Mouse (Mus musculus): ENCODE results near the gene Tprg. TPM values are rescaled to one million over a fixed set of nuclear protein-coding genes. Genes with fewer than 3 reads are reported as not detected.

Gene Tprg
- polyA plus RNA-seq, 1 experiment from 2014 or later = not detected

DNA sequence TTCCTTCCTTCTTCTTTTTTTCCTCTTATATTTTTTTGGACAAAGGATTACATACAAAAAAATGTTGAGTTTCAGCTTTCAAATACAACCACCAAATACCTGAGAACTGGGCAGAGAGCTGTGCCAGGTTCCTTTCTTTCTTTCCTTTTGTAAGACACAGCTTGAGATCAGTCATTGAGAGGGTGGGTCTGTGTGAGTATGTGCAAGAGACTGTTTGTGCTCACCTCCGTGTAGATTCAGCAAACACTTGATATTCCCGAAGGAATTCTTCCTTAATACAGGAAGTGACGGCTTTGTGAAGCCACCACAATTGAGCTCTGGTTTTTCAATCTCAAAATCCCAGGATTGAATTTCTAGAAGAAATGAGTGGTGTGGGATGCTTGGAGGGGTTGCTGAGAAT is 124.7 kb downstream of the Tprg start:
- no peak for ATAC-seq (replicated peaks; ENCODE audit: low FRiP score)
- Histone ChIP-seq H3K4me3 (replicated peaks) (no peak overlapping the region), H3K9me3 (replicated peaks) (no peaks in the 10 kb centered on the region), H3K27ac (no peak overlapping the region), H3K27me3 (no peaks in the 10 kb centered on the region), H3K9ac (no peak overlapping the region), H3K36me3 (no peaks in the 10 kb centered on the region), H3K4me1 (peaks cover 16% of the 10 kb centered on the region), H3K4me2 (no peak overlapping the region)
- WGBS = 73% methylated on average over 3 of the region's 3 CpGs

DNA sequence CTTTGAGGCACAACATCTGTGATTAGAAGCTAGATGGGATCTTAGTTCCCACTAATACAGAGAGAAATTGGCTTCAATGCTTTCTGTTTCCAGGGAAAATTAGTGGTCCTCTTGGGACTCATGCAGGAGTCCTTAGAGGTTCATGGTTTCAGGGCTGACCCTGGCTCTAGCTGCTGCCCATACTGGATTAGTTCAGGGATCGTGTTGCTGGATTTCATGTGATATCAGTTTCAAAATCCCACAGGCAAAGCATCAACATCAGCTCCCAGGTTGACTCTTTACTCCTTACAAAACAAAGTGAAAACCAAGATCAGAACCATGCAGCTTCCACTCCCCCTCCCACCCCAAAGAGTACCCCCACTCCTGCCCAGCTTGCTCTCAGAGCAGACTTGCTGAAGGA is 127.3 kb downstream of the Tprg start:
- Histone ChIP-seq H3K9me3 (replicated peaks) (no peaks in the 10 kb centered on the region), H3K9ac (no peak overlapping the region), H3K27ac (0 out of 2 replicates have a peak overlapping the region, but pooled peaks have one; percentile 22), H3K4me3 (replicated peaks) (no peak overlapping the region), H3K27me3 (no peaks in the 10 kb centered on the region), H3K4me2 (no peak overlapping the region), H3K36me3 (no peaks in the 10 kb centered on the region), H3K4me1 (peaks cover 15% of the 10 kb centered on the region)
- WGBS = 19% methylated on average over 1 of the region's 1 CpGs
- peak; percentile 43; the same call in 1 of the 2 replicates for ATAC-seq (replicated peaks; ENCODE audit: low FRiP score)

DNA sequence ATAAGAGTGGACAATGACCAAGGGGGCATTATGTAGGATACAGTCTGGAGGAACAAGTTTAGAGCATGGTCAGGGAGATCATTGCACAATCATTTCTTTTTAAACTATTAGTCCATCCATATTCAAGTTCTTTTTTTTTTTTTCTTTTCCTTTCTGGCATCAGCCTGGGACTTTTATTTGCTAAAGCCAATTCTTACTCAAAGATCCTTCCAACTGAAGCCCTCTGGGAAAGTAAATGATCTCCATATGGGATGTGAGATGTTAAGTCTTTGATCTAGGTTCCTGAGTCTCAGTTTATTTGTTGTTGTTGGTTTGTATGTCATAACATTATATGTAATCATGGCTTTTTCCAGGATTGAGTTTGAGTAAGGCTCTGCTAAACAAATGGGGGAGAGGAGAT is 128.6 kb downstream of the Tprg start:
- Histone ChIP-seq H3K36me3 (no peaks in the 10 kb centered on the region), H3K4me3 (replicated peaks) (no peak overlapping the region), H3K27ac (no peak overlapping the region), H3K4me1 (peaks cover 15% of the 10 kb centered on the region), H3K9ac (no peak overlapping the region), H3K4me2 (no peak overlapping the region), H3K27me3 (no peaks in the 10 kb centered on the region), H3K9me3 (replicated peaks) (no peaks in the 10 kb centered on the region)
- ATAC-seq (replicated peaks; ENCODE audit: low FRiP score) = no peak

DNA sequence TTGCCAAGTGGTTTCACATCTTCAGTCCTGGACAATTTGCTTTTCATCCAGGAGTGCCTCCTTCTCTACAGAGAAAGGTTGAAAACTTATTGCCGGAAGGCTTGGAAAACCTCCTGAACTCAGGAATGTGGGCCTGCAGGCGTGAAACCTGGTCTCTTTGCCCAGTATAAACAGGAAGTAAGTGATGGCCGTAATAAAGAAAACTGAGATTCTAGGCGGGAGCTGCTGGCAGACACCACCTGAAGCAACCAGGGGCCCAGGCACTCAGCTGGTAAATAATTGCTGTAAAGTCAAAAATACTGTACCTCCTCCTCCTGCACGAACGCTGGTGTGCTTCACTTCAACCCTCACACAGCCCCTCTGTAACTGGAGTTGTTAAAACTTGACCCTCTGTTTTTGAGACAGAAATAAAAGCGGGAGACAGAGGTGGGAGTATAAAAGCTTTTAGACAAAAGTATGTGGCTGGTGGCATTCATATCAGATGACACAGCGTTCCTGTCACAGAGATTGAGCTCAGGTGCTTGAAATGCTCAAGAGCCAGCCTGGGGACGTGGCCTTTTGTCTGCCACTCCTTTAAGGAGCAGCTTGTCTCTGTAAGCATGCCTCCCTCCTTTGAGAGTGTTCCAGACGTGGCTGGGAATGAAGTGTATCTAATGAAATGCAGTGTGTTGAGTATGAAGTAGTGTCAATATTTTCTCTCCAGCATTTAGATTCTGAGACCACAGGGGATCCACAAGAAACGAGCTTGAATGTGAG is 131.4 kb downstream of the Tprg start:
- 9% methylated on average over 11 of the region's 11 CpGs for WGBS
- Histone ChIP-seq H3K27me3 (no peaks in the 10 kb centered on the region), H3K4me1 (peaks cover 15% of the 10 kb centered on the region), H3K9me3 (replicated peaks) (no peaks in the 10 kb centered on the region), H3K9ac (no peak overlapping the region), H3K27ac (peak overlapping the region; percentile 71), H3K36me3 (no peaks in the 10 kb centered on the region), H3K4me2 (peak overlapping the region; percentile 30), H3K4me3 (replicated peaks) (no peak overlapping the region)
- peak; percentile 90 for ATAC-seq (replicated peaks; ENCODE audit: low FRiP score)

DNA sequence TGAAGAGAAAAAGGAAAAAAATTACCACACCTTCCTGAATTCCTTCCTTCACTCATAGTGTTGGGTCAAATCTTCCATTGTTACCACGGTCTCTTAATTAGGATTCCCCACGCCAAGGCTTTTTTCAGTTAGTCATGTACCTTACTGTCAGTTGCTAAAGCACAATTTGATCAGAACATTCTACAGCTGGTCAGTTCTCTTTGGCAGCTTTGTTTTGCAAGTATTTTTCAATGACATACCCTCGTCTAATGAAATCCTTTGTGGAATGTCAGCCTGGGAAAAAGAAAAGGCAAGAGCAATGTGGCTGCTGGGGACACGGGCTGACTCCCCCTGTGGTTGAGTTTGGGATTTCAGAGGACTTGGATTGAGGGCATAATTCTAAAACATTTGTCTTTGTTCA is 136.4 kb downstream of the Tprg start:
- 78% methylated on average over 4 of the region's 4 CpGs for WGBS
- H3K36me3 ChIP-seq = no peaks in the 10 kb centered on the region
- no peak for ATAC-seq (replicated peaks; ENCODE audit: low FRiP score)
- H3K9ac ChIP-seq = no peak overlapping the region
- H3K4me2 ChIP-seq = no peak overlapping the region
- peaks cover 15% of the 10 kb centered on the region for H3K4me1 ChIP-seq
- no peaks in the 10 kb centered on the region for H3K27me3 ChIP-seq
- no peak overlapping the region for H3K4me3 ChIP-seq (replicated peaks)
- H3K9me3 ChIP-seq (replicated peaks) = no peaks in the 10 kb centered on the region
- H3K27ac ChIP-seq = no peak overlapping the region

DNA sequence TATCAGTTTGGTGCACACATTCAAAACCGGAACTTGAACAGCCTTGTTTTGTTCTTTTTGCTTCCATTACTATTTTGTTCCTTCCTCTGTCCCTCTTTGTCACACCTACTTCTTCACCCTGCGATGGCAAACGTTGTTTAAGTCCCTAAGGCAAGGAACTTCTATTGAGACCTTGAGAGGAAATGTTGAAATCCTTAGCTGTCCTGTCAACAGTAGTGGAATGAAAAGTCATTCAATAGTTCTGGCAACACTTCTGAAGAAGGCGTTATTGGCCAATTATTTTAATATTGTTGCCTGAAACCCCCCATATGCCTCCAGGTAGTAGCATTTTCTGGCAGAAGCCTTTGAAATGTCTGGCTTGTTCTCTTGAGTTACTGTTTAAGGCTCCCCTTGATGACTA is 137.4 kb downstream of the Tprg start:
- H3K27me3 ChIP-seq = no peaks in the 10 kb centered on the region
- ATAC-seq (replicated peaks; ENCODE audit: low FRiP score) = no peak
- H3K27ac ChIP-seq = no peak overlapping the region
- no peaks in the 10 kb centered on the region for H3K9me3 ChIP-seq (replicated peaks)
- peaks cover 8% of the 10 kb centered on the region; the same call in 1 of the 2 replicates for H3K4me1 ChIP-seq
- no peak overlapping the region for H3K4me3 ChIP-seq (replicated peaks)
- 86% methylated on average over 4 of the region's 4 CpGs for WGBS
- H3K4me2 ChIP-seq = no peak overlapping the region
- no peaks in the 10 kb centered on the region for H3K36me3 ChIP-seq
- H3K9ac ChIP-seq = no peak overlapping the region

DNA sequence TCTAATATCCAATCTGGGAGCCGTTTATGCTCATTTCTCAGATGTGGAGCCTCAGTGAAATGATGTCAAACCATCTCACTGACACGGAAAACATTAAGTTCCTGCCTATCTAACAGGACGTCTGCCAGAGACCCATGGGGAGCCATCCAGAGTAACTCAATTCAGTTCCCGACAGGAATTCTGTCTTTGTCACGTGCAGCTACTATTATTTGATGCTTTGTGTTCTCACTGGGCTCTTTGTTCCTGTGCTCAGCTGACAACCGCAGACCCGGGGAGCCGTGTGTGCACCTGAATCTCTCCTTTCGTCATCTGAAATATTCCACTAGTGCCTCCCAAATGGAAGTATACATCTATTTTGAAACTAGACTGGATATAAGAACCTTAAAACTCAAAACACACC is 138.3 kb downstream of the Tprg start:
- no peak overlapping the region for H3K9ac ChIP-seq
- ATAC-seq (replicated peaks; ENCODE audit: low FRiP score) = no peak
- no peak overlapping the region for H3K4me3 ChIP-seq (replicated peaks)
- peaks cover 8% of the 10 kb centered on the region; the same call in 1 of the 2 replicates for H3K4me1 ChIP-seq
- H3K9me3 ChIP-seq (replicated peaks) = no peaks in the 10 kb centered on the region
- H3K36me3 ChIP-seq = no peaks in the 10 kb centered on the region
- H3K4me2 ChIP-seq = no peak overlapping the region
- 83% methylated on average over 9 of the region's 9 CpGs for WGBS
- H3K27ac ChIP-seq = no peak overlapping the region
- H3K27me3 ChIP-seq = no peaks in the 10 kb centered on the region

DNA sequence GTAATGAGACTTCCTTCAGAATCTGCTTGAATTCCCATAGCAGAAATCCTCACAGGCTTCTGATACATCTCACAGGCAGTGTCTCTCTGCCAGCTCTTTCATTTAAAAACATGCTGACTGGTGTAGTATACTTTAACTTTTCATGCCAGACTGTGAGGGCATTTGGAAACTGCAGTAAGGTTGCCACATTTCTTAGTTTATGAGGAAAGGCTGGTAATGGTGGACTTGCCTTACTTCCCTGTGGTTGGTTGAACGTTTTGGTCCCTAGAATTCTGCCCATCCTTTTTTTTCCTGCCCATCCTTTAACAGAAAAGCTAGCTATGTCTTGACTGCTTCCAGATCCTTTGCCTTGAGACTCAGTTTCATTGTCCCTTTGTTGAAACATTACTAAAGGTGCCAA is 138.8 kb downstream of the Tprg start:
- Histone ChIP-seq H3K4me3 (replicated peaks) (no peak overlapping the region), H3K27me3 (no peaks in the 10 kb centered on the region), H3K4me2 (no peak overlapping the region), H3K9me3 (replicated peaks) (no peaks in the 10 kb centered on the region), H3K4me1 (peaks cover 8% of the 10 kb centered on the region; the same call in 1 of the 2 replicates), H3K27ac (no peak overlapping the region), H3K36me3 (no peaks in the 10 kb centered on the region), H3K9ac (no peak overlapping the region)
- 63% methylated on average over 1 of the region's 1 CpGs for WGBS
- no peak for ATAC-seq (replicated peaks; ENCODE audit: low FRiP score)

DNA sequence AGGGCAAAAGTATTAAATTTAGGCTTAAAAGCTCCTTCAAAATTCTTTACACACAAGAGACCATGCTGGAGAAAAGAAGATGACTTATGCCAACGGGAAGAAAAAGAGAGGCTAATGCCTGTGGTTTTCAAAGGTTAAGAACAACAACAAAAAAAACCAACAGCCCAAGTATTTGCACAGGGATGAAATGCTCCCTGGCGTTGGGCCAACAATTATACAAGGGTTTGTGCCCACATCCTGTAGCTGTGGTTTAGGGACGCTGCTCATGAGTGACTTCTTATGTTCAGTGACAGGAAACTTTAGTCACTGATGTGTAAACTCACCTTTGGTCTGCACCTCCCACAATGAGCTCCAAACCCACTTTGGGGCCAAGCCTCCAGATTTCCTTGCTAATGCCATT is 139.6 kb downstream of the Tprg start:
- peak; percentile 60; the same call in 1 of the 2 replicates for ATAC-seq (replicated peaks; ENCODE audit: low FRiP score)
- Histone ChIP-seq H3K4me3 (replicated peaks) (no peak overlapping the region), H3K4me2 (no peak overlapping the region), H3K4me1 (peaks cover 8% of the 10 kb centered on the region; the same call in 1 of the 2 replicates), H3K27me3 (no peaks in the 10 kb centered on the region), H3K9ac (no peak overlapping the region), H3K36me3 (no peaks in the 10 kb centered on the region), H3K27ac (0 out of 2 replicates have a peak overlapping the region, but pooled peaks have one; percentile 20), H3K9me3 (replicated peaks) (no peaks in the 10 kb centered on the region)
- 40% methylated on average over 3 of the region's 3 CpGs for WGBS

DNA sequence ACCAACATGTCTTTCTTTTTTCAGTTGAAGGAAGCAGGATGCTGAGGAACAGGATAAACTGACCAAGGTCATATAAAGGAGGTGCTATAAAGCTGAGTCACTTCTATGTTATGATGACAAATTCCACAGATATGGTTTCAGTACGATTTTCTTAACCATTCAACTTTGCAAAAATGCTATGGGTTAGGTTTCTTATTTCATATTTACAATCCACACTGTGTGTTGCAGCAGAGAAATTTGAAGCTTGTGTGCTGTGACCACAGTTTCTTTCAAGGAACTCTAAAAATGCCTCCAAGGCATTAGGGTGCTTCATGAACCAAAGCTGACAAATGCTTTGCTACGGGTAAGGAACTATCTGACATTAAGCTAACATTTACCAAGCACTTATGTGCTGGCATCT is 153.4 kb downstream of the Tprg start:
- H3K4me3 ChIP-seq (replicated peaks) = no peak overlapping the region
- no peak for ATAC-seq (replicated peaks; ENCODE audit: low FRiP score)
- no peaks in the 10 kb centered on the region for H3K27me3 ChIP-seq
- no peak overlapping the region for H3K9ac ChIP-seq
- no peaks in the 10 kb centered on the region for H3K9me3 ChIP-seq (replicated peaks)
- no peaks in the 10 kb centered on the region for H3K4me1 ChIP-seq
- H3K36me3 ChIP-seq = no peaks in the 10 kb centered on the region
- no peak overlapping the region for H3K4me2 ChIP-seq
- H3K27ac ChIP-seq = no peak overlapping the region
- 48% methylated on average over 2 of the region's 2 CpGs for WGBS

DNA sequence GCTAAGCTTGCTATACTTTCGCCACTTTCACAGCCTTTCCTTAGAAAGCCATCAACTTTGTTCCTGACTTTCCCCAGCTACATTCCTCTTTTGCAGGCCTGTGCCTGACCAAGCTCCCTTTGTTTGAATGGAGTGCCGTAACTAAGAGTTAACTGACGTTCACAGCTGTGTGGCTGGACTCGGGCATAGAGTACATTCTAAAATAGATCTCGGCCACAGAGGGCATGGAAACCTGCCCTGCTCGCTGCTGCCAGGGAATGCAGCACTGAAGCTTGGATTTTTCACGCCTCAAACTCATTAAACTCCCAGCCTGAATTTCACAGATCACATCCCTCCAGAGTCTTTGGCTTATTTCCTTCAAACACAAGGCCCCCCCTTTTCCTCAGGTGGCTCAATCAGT is 159.0 kb downstream of the Tprg start:
- no peak for ATAC-seq (replicated peaks; ENCODE audit: low FRiP score)
- no peaks in the 10 kb centered on the region for H3K4me1 ChIP-seq
- no peak overlapping the region for H3K9ac ChIP-seq
- no peak overlapping the region for H3K4me2 ChIP-seq
- WGBS = 60% methylated on average over 7 of the region's 7 CpGs
- no peak overlapping the region for H3K27ac ChIP-seq
- H3K4me3 ChIP-seq (replicated peaks) = no peak overlapping the region
- no peaks in the 10 kb centered on the region for H3K27me3 ChIP-seq
- no peaks in the 10 kb centered on the region for H3K9me3 ChIP-seq (replicated peaks)
- no peaks in the 10 kb centered on the region for H3K36me3 ChIP-seq

DNA sequence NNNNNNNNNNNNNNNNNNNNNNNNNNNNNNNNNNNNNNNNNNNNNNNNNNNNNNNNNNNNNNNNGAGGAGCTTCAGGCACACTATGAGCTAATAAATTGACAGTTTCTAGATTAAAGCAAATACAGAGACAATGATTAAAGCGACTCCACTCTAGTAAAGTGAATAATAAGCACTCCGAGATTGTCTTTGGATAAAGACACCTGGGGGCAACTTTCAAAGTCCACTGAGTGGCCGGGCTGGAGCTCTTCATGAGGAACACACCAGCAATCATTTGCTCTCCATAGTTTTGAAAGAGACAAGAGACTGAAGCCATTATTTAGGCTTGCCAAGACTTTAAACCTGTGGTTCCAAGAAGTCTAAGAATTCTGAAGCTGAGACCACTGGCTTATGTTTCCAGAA is 164.9 kb downstream of the Tprg start:
- H3K36me3 ChIP-seq = no peaks in the 10 kb centered on the region
- no peak for ATAC-seq (replicated peaks; ENCODE audit: low FRiP score)
- 82% methylated on average over 3 of the region's 3 CpGs for WGBS

DNA sequence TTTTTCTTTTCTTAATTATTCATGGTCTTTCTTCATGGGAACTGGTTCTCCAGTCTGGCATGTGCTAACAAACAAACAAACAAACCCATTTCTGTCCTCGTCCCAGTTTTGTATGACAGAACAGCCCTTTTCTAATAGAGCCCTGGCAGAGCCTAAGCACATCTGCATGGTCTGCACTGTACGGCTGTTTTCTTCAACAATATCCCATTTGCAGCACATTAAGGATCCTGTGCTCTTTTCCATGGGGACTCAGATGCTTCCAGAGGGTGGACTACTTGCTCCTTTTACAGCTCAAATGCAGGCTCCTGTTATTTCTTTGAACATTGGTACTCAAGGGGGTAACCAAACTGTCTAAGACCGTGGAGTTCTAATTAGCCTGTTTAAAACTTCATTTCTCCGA is 178.1 kb downstream of the Tprg start:
- H3K27ac ChIP-seq = no peak overlapping the region
- H3K36me3 ChIP-seq = no peaks in the 10 kb centered on the region
- no peak overlapping the region for H3K4me3 ChIP-seq (replicated peaks)
- no peaks in the 10 kb centered on the region for H3K27me3 ChIP-seq
- H3K9me3 ChIP-seq (replicated peaks) = no peaks in the 10 kb centered on the region
- H3K4me1 ChIP-seq = 0 out of 2 replicates have a peak, but pooled peaks cover 4% of the 10 kb centered on the region
- ATAC-seq (replicated peaks; ENCODE audit: low FRiP score) = no peak
- WGBS = 85% methylated on average over 4 of the region's 4 CpGs
- no peak overlapping the region for H3K4me2 ChIP-seq
- no peak overlapping the region for H3K9ac ChIP-seq

More for the DNA sequence above, 164.9 kb downstream of the Tprg start:
- H3K9me3 ChIP-seq (replicated peaks) = no peaks in the 10 kb centered on the region
- no peak overlapping the region for H3K9ac ChIP-seq
- no peak overlapping the region for H3K4me2 ChIP-seq
- H3K27ac ChIP-seq = no peak overlapping the region
- H3K4me3 ChIP-seq (replicated peaks) = no peak overlapping the region
- H3K27me3 ChIP-seq = no peaks in the 10 kb centered on the region
- no peaks in the 10 kb centered on the region for H3K4me1 ChIP-seq
